Mouse (Mus musculus) neural tube, embryonic 13.5 days (tissue): ENCODE data around the gene Cpe. TPM values are rescaled to one million over a fixed set of nuclear protein-coding genes. Genes with fewer than 3 reads are reported as not detected.

ENCODE experiments used
- ATAC-seq: fragments of 200-750 bp; cut with Nextera tagmentation; 2 replicates; pipeline ENCODE4 v1.8.0; 2017; ENCODE audit warnings: low read depth, mild to moderate bottlenecking, moderate TSS enrichment, moderate library complexity
- H3K27ac ChIP-seq: fragments of 300-500 bp; sonication (generic); replicated peaks from 2 replicates; pipeline ENCODE4 v1.5.1; 2015; ENCODE audit warnings: moderate library complexity, mild to moderate bottlenecking, inconsistent platforms
- H3K27me3 ChIP-seq: fragments of 300-500 bp; sonication (generic); 2 replicates; pipeline ENCODE4 v1.6.1; 2015; ENCODE audit warnings: mild to moderate bottlenecking, inconsistent platforms
- H3K36me3 ChIP-seq: fragments of 300-500 bp; sonication (generic); 2 replicates; pipeline ENCODE4 v1.6.1; 2015; ENCODE audit warnings: mild to moderate bottlenecking, inconsistent platforms
- H3K4me1 ChIP-seq: fragments of 300-500 bp; sonication (generic); replicated peaks from 2 replicates; pipeline ENCODE4 v1.6.1; 2015; ENCODE audit warnings: inconsistent platforms
- H3K4me2 ChIP-seq: fragments of 300-500 bp; sonication (generic); 2 replicates; pipeline ENCODE4 v1.6.1; 2015; ENCODE audit warnings: inconsistent platforms, mild to moderate bottlenecking, moderate library complexity
- H3K4me3 ChIP-seq: fragments of 300-500 bp; sonication (generic); 2 replicates; pipeline ENCODE4 v1.5.1; 2015; ENCODE audit warnings: mild to moderate bottlenecking, inconsistent platforms
- H3K9ac ChIP-seq: fragments of 300-500 bp; sonication (generic); 2 replicates; pipeline ENCODE4 v1.6.1; 2015; ENCODE audit warnings: moderate library complexity, mild to moderate bottlenecking, inconsistent platforms
- H3K9me3 ChIP-seq: fragments of 300-500 bp; sonication (generic); 2 replicates; pipeline ENCODE4 v1.6.1; 2016; ENCODE audit warnings: inconsistent platforms
- WGBS: fragments of 180-500 bp; shearing (Covaris S2); methylation state at CpG from one replicate; pipeline ENCODE4 v1.1.7; 2015; 5-methylcytosine and 5-hydroxymethylcytosine counted together
- polyA plus RNA-seq: library from polyadenylated mRNA; unstranded; fragments of >200 nt; fragmentation: Nextera tagmentation; extraction: Ambion mirVana; gene quantifications from 2 replicates; pipeline ENCODE4 v1.2.1, GENCODE M21; 2015

Cpe gene
- polyA plus RNA-seq, 1 experiment from 2014 or later, result 662 TPM

DNA sequence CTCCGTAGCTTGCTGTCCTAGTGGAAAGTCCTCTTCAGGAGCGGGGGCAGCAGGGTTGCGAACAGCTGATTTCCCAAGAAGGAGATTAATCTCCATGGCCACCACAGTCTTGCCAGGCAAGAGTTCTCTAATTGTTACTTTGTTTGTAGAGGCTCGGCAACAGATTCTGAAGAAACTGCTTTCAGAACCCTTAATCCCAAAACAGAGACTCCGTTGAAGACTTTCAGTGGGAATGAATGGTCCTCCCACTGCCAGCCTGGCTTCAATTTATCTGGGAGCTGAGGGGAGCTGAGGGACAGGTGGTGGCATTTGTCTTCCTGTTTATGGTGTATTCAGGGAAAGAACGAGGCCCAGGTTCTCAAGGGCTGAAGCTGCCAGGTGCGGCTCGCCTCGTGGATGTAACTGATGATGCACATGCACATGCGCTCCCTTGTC, 68.2 kb downstream of the Cpe start:
- H3K9ac ChIP-seq, result no peak overlapping the region
- H3K9me3 ChIP-seq, result no peaks in the 10 kb centered on the region
- no peak overlapping the region for H3K4me2 ChIP-seq
- ATAC-seq, result no peak
- no peak overlapping the region for H3K27ac ChIP-seq
- peaks cover 19% of the 10 kb centered on the region for H3K4me1 ChIP-seq
- H3K36me3 ChIP-seq, result no peaks in the 10 kb centered on the region
- WGBS, result 74% methylated on average over 10 of the region's 10 CpGs
- H3K4me3 ChIP-seq, result no peak overlapping the region
- no peaks in the 10 kb centered on the region for H3K27me3 ChIP-seq

DNA sequence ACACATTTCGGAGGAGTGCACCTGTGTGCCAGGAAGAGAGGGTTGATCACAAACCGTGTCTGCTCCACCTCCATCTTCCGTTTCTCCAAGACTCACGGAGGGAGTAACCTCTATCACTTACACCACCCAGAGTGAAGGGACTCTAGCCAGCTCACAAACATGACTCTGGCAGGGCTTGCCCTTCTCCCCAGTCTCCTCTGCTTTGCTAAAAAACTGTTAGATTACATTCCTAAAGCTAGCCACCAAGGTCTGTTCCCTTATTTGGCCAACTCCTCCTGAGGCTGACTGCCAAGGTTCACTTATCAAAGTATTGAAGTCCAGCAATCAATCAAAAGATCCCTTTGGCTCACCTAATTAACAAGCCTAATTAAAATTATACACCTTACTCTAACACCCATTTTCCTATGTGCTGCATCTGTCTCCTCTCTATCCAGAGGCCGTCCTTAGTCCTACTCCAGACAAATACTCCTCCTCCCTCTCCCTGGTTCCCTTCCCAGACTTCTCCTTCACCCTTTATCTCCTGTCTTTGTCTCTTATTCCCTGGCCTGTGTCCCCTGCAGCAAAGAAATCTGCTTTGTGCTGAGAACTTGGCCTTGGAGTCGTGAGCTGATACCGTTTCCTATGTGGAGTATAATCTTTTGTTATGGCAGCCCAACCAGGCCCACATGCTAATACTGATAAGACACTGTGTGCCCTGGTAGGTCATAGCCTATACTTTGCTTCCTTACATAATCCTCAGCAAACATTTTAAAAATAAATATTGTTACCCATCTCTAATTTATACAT, 72.3 kb downstream of the Cpe start:
- H3K27ac ChIP-seq, result no peak overlapping the region

DNA sequence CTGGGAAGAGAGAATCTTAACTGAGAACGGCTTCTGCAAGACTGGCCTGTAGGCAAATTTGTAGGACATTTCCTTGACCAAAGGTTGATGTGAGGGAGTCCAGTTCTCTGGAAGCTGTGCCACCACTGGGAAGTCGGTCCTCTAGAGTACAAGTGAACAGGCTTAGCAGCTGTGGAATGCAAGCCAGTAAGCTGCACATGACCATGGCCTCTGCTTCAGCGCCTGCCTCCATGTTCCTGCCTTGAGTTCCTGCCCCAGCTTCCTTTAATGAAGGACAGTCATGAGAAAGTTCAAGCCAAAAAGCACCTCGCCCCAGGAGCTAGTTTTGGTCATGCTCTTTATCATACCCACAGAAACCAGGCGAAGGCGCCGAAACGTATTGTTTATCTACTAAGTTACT, 73.2 kb downstream of the Cpe start:
- WGBS, result 94% methylated on average over 8 of the region's 8 CpGs

More for the DNA sequence above, 72.3 kb downstream of the Cpe start:
- Histone ChIP-seq H3K4me1 (peaks cover 17% of the 10 kb centered on the region), H3K27me3 (no peaks in the 10 kb centered on the region), H3K4me2 (no peak overlapping the region), H3K9ac (no peak overlapping the region), H3K9me3 (no peaks in the 10 kb centered on the region), H3K4me3 (no peak overlapping the region), H3K36me3 (peaks cover 20% of the 10 kb centered on the region)
- no peak for ATAC-seq
- 76% methylated on average over 7 of the region's 7 CpGs for WGBS

DNA sequence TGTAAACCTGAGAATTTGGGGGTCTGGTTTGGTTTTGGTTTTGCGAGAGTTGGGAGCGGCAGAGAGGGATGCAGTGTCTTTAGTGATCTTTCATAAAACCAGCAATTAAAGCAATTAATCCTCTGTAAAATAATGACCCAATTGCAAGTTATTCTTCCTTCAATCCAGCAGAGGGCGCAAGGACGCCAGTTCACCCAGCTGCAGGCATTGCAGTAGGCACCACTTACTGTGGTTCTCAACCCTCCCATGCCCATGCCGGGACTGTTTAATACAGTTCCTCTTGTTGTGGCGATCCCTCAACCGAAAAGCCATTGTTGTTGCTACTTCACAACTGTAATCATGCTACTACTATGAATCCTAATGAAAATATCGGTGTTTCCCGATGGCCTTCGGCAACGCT, 74.2 kb downstream of the Cpe start:
- peaks cover 13% of the 10 kb centered on the region for H3K4me1 ChIP-seq
- no peaks in the 10 kb centered on the region for H3K9me3 ChIP-seq
- 33% methylated on average over 11 of the region's 11 CpGs for WGBS
- H3K4me2 ChIP-seq, result no peak overlapping the region
- H3K9ac ChIP-seq, result no peak overlapping the region
- no peaks in the 10 kb centered on the region for H3K27me3 ChIP-seq
- H3K4me3 ChIP-seq, result no peak overlapping the region
- no peak overlapping the region for H3K27ac ChIP-seq
- peak; percentile 89 for ATAC-seq
- H3K36me3 ChIP-seq, result peaks cover 27% of the 10 kb centered on the region

More for the DNA sequence above, 73.2 kb downstream of the Cpe start:
- Histone ChIP-seq H3K4me3 (no peak overlapping the region), H3K4me2 (no peak overlapping the region), H3K4me1 (peaks cover 17% of the 10 kb centered on the region), H3K27ac (no peak overlapping the region), H3K27me3 (no peaks in the 10 kb centered on the region), H3K36me3 (peaks cover 27% of the 10 kb centered on the region), H3K9ac (no peak overlapping the region), H3K9me3 (no peaks in the 10 kb centered on the region)
- ATAC-seq, result no peak

DNA sequence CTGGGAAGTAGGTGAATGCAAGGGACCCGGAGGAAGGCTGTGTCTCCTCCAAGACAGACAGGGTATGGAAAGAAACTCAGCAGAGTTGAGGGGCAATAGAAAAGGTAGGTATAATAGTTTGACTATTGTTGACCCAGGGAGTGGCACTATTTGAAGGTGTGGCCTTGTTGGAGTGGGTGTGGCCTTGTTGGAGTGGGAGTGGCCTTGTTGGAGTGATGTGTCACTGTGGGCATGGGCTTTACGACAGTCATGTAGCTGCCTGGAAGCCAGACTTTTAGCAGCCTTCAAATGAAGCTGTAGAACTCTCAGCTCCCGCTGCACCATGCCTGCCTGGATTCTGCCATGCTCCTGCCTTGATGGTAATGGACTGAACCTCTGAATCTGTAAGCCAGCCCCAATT, 76.3 kb downstream of the Cpe start:
- no peak overlapping the region for H3K27ac ChIP-seq
- peaks cover 13% of the 10 kb centered on the region for H3K4me1 ChIP-seq
- H3K27me3 ChIP-seq, result no peaks in the 10 kb centered on the region
- WGBS, result 88% methylated on average over 3 of the region's 3 CpGs
- peaks cover 31% of the 10 kb centered on the region for H3K36me3 ChIP-seq
- no peaks in the 10 kb centered on the region for H3K9me3 ChIP-seq
- H3K4me3 ChIP-seq, result no peak overlapping the region
- H3K4me2 ChIP-seq, result no peak overlapping the region
- ATAC-seq, result no peak
- H3K9ac ChIP-seq, result no peak overlapping the region

DNA sequence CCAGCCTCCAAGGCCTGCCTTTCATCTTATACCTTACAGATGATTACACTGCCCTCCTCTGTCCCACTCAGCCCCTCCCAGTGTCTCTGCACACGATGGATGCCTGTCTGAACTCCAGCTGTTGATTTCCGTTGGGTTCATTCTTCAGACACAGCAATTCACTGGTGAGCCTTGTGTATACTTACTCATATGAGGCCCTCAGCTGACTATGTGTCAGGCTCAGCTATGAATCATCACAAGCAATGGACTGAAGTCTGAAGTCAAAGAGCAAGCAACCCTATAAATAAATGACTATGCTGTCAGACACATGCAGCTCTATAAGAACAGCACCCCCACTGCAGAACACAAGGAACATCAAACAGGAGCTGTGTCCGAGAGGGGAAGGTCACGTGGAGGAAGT, 77.4 kb downstream of the Cpe start:
- Histone ChIP-seq H3K9me3 (no peaks in the 10 kb centered on the region), H3K9ac (no peak overlapping the region), H3K27me3 (no peaks in the 10 kb centered on the region), H3K27ac (no peak overlapping the region), H3K4me2 (no peak overlapping the region), H3K4me1 (peaks cover 6% of the 10 kb centered on the region), H3K4me3 (no peak overlapping the region), H3K36me3 (peaks cover 39% of the 10 kb centered on the region)
- WGBS, result 81% methylated on average over 4 of the region's 4 CpGs
- ATAC-seq, result no peak

DNA sequence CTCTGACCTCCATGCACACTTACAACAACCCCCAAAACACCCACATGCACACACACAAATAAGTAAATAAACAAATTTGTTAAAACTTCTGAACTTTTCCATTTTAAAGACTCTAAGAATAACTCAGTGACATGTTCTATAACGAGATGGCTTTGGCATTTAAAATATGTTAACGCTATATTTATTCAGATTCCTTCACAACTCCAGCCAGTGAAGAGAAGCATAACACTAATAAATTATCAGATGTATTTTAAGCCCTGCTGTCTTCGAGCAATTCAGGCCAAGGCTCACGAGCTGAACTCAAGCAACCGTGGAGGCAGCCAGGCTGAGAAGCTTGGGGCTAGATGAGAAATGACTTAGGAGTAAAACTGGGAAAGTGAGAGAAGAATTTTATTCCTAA, 79.2 kb downstream of the Cpe start:
- Histone ChIP-seq H3K4me3 (no peak overlapping the region), H3K9me3 (no peaks in the 10 kb centered on the region), H3K36me3 (peaks cover 51% of the 10 kb centered on the region), H3K27ac (no peak overlapping the region), H3K27me3 (no peaks in the 10 kb centered on the region), H3K4me1 (peaks cover under 1% of the 10 kb centered on the region; the same call in 1 of the 2 replicates), H3K9ac (no peak overlapping the region), H3K4me2 (no peak overlapping the region)
- no peak for ATAC-seq
- WGBS, result 71% methylated on average over 5 of the region's 5 CpGs

DNA sequence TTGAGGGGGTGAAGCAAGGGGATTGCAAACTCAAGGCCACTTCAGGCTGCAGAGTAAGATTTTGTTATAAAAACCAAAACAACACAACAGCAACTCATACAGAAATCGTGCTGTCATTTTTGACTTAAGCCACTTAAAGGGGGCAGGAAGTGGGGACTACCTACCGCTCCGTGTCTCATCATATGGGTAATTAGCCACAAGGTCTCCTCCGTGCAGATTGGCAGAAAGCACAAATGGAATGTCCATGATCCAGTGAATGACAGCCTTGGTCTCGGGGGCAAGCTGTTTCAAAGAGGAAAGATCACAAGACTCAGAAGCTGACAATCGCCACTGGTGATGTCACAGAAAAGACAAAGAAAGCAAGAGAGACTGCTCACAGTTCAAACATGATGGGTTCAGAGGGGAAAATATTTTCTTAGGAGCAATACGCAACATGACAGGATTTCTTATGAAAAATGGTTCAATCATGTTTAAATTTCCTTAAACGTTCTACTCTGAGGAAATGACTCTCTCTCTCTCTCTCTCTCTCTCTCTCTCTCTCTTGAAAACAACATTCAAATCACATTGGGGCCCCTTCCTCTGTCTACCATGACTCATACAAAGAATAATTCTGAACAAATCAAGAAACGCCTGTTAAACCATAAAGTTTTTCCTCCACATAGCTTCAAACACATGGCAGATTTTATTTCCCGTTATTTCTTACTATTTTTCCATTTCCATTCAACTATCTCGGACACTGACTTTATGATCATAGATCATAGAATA, 81.5 kb downstream of the Cpe start:
- Histone ChIP-seq H3K36me3 (peaks cover 55% of the 10 kb centered on the region), H3K27me3 (no peaks in the 10 kb centered on the region), H3K4me2 (no peak overlapping the region), H3K9me3 (no peaks in the 10 kb centered on the region), H3K9ac (no peak overlapping the region), H3K4me3 (no peak overlapping the region), H3K27ac (no peak overlapping the region), H3K4me1 (no peaks in the 10 kb centered on the region)
- ATAC-seq, result no peak
- WGBS, result 74% methylated on average over 11 of the region's 11 CpGs

DNA sequence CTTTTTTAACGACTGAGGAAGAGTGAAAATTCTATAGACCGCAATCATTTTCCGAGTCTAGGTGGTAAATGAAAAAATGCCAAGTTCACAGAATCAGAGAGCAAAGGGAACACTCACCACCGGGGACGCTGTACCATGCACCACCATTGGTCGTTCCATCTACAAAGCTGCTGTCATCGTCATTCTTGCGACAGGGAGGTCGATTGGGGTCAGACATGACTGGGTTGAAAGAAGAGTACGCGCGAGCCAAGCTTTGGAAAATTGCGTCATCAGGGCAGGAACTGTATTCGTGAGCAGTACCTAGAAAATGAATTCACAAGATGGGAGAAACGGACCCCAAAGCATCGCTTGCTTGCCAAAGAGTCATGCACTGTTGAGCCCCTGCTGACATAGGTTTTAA, 83.9 kb downstream of the Cpe start:
- no peak overlapping the region for H3K27ac ChIP-seq
- H3K9me3 ChIP-seq, result no peaks in the 10 kb centered on the region
- H3K9ac ChIP-seq, result no peak overlapping the region
- peaks cover 62% of the 10 kb centered on the region for H3K36me3 ChIP-seq
- ATAC-seq, result no peak
- H3K4me1 ChIP-seq, result no peaks in the 10 kb centered on the region
- H3K27me3 ChIP-seq, result no peaks in the 10 kb centered on the region
- 90% methylated on average over 16 of the region's 16 CpGs for WGBS
- H3K4me3 ChIP-seq, result no peak overlapping the region
- H3K4me2 ChIP-seq, result no peak overlapping the region

DNA sequence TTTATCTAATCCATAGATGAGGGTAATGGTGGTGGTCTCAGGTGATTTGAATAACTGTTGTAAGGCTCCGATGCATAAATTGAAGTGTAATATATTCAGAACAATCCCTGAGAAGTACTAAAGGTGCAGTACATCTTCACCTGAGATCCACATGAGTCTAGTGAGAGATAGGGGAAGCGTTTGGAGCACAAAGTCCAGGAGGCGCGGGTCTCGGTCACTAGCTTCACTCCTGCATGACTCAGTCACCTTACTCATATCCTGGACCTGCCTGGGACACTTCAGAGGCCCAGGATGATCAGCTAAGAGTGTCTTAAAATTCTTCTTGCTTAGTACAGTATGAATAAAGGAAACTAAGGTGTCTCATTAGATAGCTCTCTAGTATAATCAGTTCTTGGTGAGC, 86.8 kb downstream of the Cpe start:
- WGBS, result 98% methylated on average over 5 of the region's 5 CpGs
- Histone ChIP-seq H3K4me3 (no peak overlapping the region), H3K9me3 (no peaks in the 10 kb centered on the region), H3K27ac (no peak overlapping the region), H3K27me3 (no peaks in the 10 kb centered on the region), H3K9ac (no peak overlapping the region), H3K4me1 (no peaks in the 10 kb centered on the region), H3K4me2 (no peak overlapping the region), H3K36me3 (peaks cover 75% of the 10 kb centered on the region)
- no peak for ATAC-seq

DNA sequence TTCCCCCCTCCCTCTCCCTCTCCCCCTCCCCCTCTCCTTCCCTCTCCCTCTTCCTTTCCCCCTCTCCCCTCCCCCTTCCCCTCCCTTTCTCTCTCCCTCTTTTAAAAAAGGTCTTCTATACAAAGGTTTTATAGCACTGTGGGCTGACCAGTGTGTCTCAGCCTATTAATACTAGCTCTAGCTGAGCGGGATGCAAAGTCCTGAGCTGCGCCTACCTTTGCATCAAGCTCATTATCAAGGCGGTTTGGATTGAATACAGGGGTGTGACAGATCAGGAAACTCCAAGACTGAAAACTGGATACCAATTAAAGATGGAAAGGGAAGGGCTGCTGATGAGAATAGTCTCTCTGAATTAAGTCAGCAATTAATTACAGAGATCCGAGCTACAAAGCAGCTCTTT, 94.6 kb downstream of the Cpe start:
- no peak overlapping the region for H3K9ac ChIP-seq
- H3K4me3 ChIP-seq, result no peak overlapping the region
- no peaks in the 10 kb centered on the region for H3K4me1 ChIP-seq
- no peaks in the 10 kb centered on the region for H3K9me3 ChIP-seq
- ATAC-seq, result no peak
- H3K27ac ChIP-seq, result no peak overlapping the region
- 47% methylated on average over 4 of the region's 4 CpGs for WGBS
- H3K36me3 ChIP-seq, result peaks cover 48% of the 10 kb centered on the region
- no peak overlapping the region for H3K4me2 ChIP-seq
- H3K27me3 ChIP-seq, result no peaks in the 10 kb centered on the region

DNA sequence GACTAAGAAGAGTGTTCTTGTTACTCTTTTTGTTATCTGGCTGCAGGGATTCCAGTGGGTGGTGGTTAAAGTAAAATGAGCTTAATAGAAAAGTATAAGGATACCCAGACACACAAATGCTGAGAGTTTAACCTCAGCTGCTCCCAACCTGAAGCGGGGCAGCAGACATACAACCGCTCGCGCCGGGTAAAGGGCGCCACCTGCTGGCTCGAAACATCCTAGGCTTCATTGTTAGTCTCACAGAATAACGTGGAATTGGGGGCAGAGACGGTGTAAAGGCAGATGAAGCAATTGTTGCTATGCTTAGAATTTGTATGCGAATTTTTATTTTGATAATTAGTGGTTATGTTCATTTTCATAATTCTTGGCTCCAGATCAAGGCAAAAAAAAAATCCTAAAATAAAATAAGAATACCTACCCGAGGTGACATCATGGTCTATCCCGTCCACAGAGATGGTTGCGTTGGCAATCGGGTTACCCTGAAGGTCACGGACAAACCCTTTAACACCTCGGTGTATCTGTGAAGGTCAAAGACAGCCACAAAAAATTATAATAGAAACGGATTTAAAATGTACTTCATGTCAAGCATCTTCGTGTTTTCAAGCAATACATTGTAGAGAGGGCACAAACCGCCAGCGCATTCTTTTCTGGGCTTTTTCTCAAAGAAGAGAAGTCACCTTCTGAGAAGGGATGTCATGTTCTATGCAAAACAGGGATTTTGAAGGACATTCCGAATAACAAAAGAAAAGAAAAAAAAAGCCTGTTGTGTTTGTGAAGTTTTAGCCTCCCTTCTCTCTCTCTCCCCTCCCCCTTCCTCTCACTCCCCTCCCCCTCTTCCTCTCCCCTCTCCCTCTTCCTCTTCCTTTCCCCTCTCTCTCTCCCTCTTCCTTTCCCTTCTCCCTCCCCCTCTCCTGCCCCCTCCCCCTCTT, 95.5 kb downstream of the Cpe start:
- Histone ChIP-seq H3K27ac (no peak overlapping the region), H3K9ac (no peak overlapping the region), H3K36me3 (peaks cover 43% of the 10 kb centered on the region), H3K4me2 (no peak overlapping the region), H3K27me3 (no peaks in the 10 kb centered on the region), H3K9me3 (no peaks in the 10 kb centered on the region), H3K4me3 (no peak overlapping the region), H3K4me1 (no peaks in the 10 kb centered on the region)
- 40% methylated on average over 21 of the region's 21 CpGs for WGBS
- ATAC-seq, result peak; percentile 84
